Mouse (Mus musculus): ENCODE data around the gene Pde4c. TPM values are rescaled to one million over a fixed set of nuclear protein-coding genes. Genes with fewer than 3 reads are reported as not detected.
A peak's percentile ranks its signal among the peaks of the same experiment; 100 is the strongest.

The Pde4c gene
- polyA plus RNA-seq, 1 experiment from 2014 or later = 0.15 TPM

- Histone ChIP-seq H3K4me1 (peaks cover 23% of the 10 kb centered on the region), H3K4me2 (replicated peaks) (no peak overlapping the region), H3K36me3 (no peaks in the 10 kb centered on the region), H3K9ac (replicated peaks) (no peak overlapping the region), H3K27me3 (no peaks in the 10 kb centered on the region), H3K9me3 (no peaks in the 10 kb centered on the region), H3K27ac (replicated peaks) (no peak overlapping the region), H3K4me3 (no peak overlapping the region)
- no peak for ATAC-seq (ENCODE audit: low FRiP score, low read depth)
- WGBS = 92% methylated on average over 8 of the region's 8 CpGs
These were observed 35.9 kb upstream of the Pde4c start for GRCm38 (mm10) chr8:70687576-70687975.

GRCm38 (mm10) chr8:70688136-70688535 lies 35.4 kb upstream of the Pde4c start:
- Histone ChIP-seq H3K9ac (replicated peaks) (no peak overlapping the region), H3K4me2 (replicated peaks) (no peak overlapping the region), H3K9me3 (no peaks in the 10 kb centered on the region), H3K4me1 (peaks cover 23% of the 10 kb centered on the region), H3K36me3 (no peaks in the 10 kb centered on the region), H3K4me3 (no peak overlapping the region), H3K27ac (replicated peaks) (no peak overlapping the region), H3K27me3 (no peaks in the 10 kb centered on the region)
- 90% methylated on average over 3 of the region's 3 CpGs for WGBS
- no peak for ATAC-seq (ENCODE audit: low FRiP score, low read depth)

GRCm38 (mm10) chr8:70689892-70690390 lies 33.6 kb upstream of the Pde4c start:
- peaks cover 1% of the 10 kb centered on the region; the same call in 1 of the 2 replicates for H3K27me3 ChIP-seq
- 83% methylated on average over 5 of the region's 5 CpGs for WGBS
- H3K4me3 ChIP-seq = no peak overlapping the region
- no peaks in the 10 kb centered on the region for H3K36me3 ChIP-seq
- no peak overlapping the region for H3K4me2 ChIP-seq (replicated peaks)
- H3K9me3 ChIP-seq = no peaks in the 10 kb centered on the region
- H3K9ac ChIP-seq (replicated peaks) = no peak overlapping the region
- no peak for ATAC-seq (ENCODE audit: low FRiP score, low read depth)
- no peak overlapping the region for H3K27ac ChIP-seq (replicated peaks)
- peaks cover 17% of the 10 kb centered on the region for H3K4me1 ChIP-seq

GRCm38 (mm10) chr8:70691230-70691629 lies 32.3 kb upstream of the Pde4c start:
- peaks cover 7% of the 10 kb centered on the region; the same call in 1 of the 2 replicates for H3K27me3 ChIP-seq
- H3K9ac ChIP-seq (replicated peaks) = peak overlapping the region; percentile 54
- 58% methylated on average over 4 of the region's 4 CpGs for WGBS
- no peaks in the 10 kb centered on the region for H3K9me3 ChIP-seq
- H3K4me1 ChIP-seq = peaks cover 29% of the 10 kb centered on the region
- no peaks in the 10 kb centered on the region for H3K36me3 ChIP-seq
- ATAC-seq (ENCODE audit: low FRiP score, low read depth) = peak; percentile 32
- H3K27ac ChIP-seq (replicated peaks) = peak overlapping the region; percentile 77
- H3K4me3 ChIP-seq = peak overlapping the region; percentile 30
- peak overlapping the region; percentile 50 for H3K4me2 ChIP-seq (replicated peaks)

GRCm38 (mm10) chr8:70691727-70692231 lies 31.7 kb upstream of the Pde4c start:
- Histone ChIP-seq H3K4me3 (peak overlapping the region; percentile 30), H3K4me2 (replicated peaks) (peak overlapping the region; percentile 50), H3K9ac (replicated peaks) (peak overlapping the region; percentile 54), H3K4me1 (peaks cover 35% of the 10 kb centered on the region), H3K27ac (replicated peaks) (peak overlapping the region; percentile 77), H3K36me3 (no peaks in the 10 kb centered on the region), H3K9me3 (no peaks in the 10 kb centered on the region), H3K27me3 (peaks cover 7% of the 10 kb centered on the region; the same call in 1 of the 2 replicates)
- peak; percentile 61 for ATAC-seq (ENCODE audit: low FRiP score, low read depth)
- 1% methylated on average over 20 of the region's 20 CpGs for WGBS

GRCm38 (mm10) chr8:70693636-70694035 lies 29.9 kb upstream of the Pde4c start:
- Histone ChIP-seq H3K4me2 (replicated peaks) (no peak overlapping the region), H3K9ac (replicated peaks) (no peak overlapping the region), H3K27ac (replicated peaks) (no peak overlapping the region), H3K4me1 (peaks cover 50% of the 10 kb centered on the region), H3K4me3 (no peak overlapping the region), H3K27me3 (peaks cover 7% of the 10 kb centered on the region; the same call in 1 of the 2 replicates), H3K36me3 (no peaks in the 10 kb centered on the region), H3K9me3 (no peaks in the 10 kb centered on the region)
- no peak for ATAC-seq (ENCODE audit: low FRiP score, low read depth)
- 80% methylated on average over 5 of the region's 5 CpGs for WGBS

- H3K4me3 ChIP-seq = no peak overlapping the region
- 0 out of 2 replicates have a peak overlapping the region, but pooled peaks have one; percentile 20 for H3K9ac ChIP-seq (replicated peaks)
- WGBS = 39% methylated on average over 32 of the region's 32 CpGs
- peak overlapping the region; percentile 99; the same call in 1 of the 2 replicates for H3K27ac ChIP-seq (replicated peaks)
- no peak for ATAC-seq (ENCODE audit: low FRiP score, low read depth)
- H3K4me2 ChIP-seq (replicated peaks) = no peak overlapping the region
- H3K4me1 ChIP-seq = peaks cover 45% of the 10 kb centered on the region
- no peaks in the 10 kb centered on the region for H3K36me3 ChIP-seq
- H3K27me3 ChIP-seq = peaks cover 7% of the 10 kb centered on the region; the same call in 1 of the 2 replicates
- no peaks in the 10 kb centered on the region for H3K9me3 ChIP-seq
These were observed 28.1 kb upstream of the Pde4c start for GRCm38 (mm10) chr8:70695318-70696018.

- no peaks in the 10 kb centered on the region for H3K36me3 ChIP-seq
- 8% methylated on average over 31 of the region's 31 CpGs for WGBS
- ATAC-seq (ENCODE audit: low FRiP score, low read depth) = no peak
- H3K9me3 ChIP-seq = no peaks in the 10 kb centered on the region
- H3K9ac ChIP-seq (replicated peaks) = peak overlapping the region; percentile 49; the same call in 1 of the 2 replicates
- peak overlapping the region; percentile 51 for H3K4me2 ChIP-seq (replicated peaks)
- H3K27ac ChIP-seq (replicated peaks) = peak overlapping the region; percentile 99
- peaks cover 7% of the 10 kb centered on the region; the same call in 1 of the 2 replicates for H3K27me3 ChIP-seq
- H3K4me3 ChIP-seq = peak overlapping the region; percentile 26
- peaks cover 49% of the 10 kb centered on the region for H3K4me1 ChIP-seq
These were observed 27.3 kb upstream of the Pde4c start for GRCm38 (mm10) chr8:70696019-70696885.

GRCm38 (mm10) chr8:70696946-70697345 lies 26.6 kb upstream of the Pde4c start:
- H3K27ac ChIP-seq (replicated peaks) = peak overlapping the region; percentile 99
- H3K9me3 ChIP-seq = no peaks in the 10 kb centered on the region
- H3K36me3 ChIP-seq = no peaks in the 10 kb centered on the region
- H3K4me3 ChIP-seq = peak overlapping the region; percentile 26
- WGBS = 47% methylated on average over 4 of the region's 4 CpGs
- peaks cover 49% of the 10 kb centered on the region for H3K4me1 ChIP-seq
- peaks cover 7% of the 10 kb centered on the region; the same call in 1 of the 2 replicates for H3K27me3 ChIP-seq
- H3K4me2 ChIP-seq (replicated peaks) = peak overlapping the region; percentile 51
- no peak for ATAC-seq (ENCODE audit: low FRiP score, low read depth)
- peak overlapping the region; percentile 49; the same call in 1 of the 2 replicates for H3K9ac ChIP-seq (replicated peaks)

- Histone ChIP-seq H3K9ac (replicated peaks) (peak overlapping the region; percentile 53; the same call in 1 of the 2 replicates), H3K9me3 (no peaks in the 10 kb centered on the region), H3K27ac (replicated peaks) (peak overlapping the region; percentile 99), H3K4me2 (replicated peaks) (peak overlapping the region; percentile 52), H3K4me3 (peak overlapping the region; percentile 97), H3K4me1 (peaks cover 51% of the 10 kb centered on the region), H3K36me3 (0 out of 2 replicates have a peak, but pooled peaks cover under 1% of the 10 kb centered on the region), H3K27me3 (peaks cover 7% of the 10 kb centered on the region; the same call in 1 of the 2 replicates)
- 75% methylated on average over 12 of the region's 12 CpGs for WGBS
- ATAC-seq (ENCODE audit: low FRiP score, low read depth) = no peak
These were observed 25.9 kb upstream of the Pde4c start for GRCm38 (mm10) chr8:70697366-70698250.

Data from midbrain, embryonic 12.5 days (tissue).